Mouse (Mus musculus): ENCODE results near the gene 4922502D21Rik. TPM values are rescaled to one million over a fixed set of nuclear protein-coding genes. Genes with fewer than 3 reads are reported as not detected.
"Not testable (repeated sequence)": the region's sequence is repeated elsewhere in the genome, so short reads cannot be mapped to it uniquely, and the experiment has no call there.

The 4922502D21Rik gene
- polyA plus RNA-seq, 1 experiment: not detected

DNA sequence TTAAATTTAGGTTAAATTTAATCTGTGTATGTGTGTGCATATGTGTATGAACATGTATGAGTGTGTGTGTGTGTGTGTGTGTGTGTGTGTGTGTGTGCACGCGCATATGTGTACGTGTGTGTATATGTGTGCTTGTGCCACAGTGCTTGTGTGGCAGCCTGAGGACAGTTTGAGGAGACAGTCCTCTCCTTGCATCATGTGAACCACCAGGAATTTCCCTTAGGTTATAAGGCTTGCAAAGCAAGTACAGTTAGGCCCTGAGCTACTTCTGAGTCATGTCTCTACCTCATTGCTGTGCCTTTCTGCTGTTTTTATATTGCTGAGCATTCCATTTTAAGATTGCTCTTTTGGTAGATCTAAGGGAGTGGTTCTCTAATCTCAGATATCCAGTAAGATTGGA, 19.5 kb upstream of the 4922502D21Rik start:
- Histone ChIP-seq H3K4me1 (ENCODE audit: control insufficient read depth, insufficient read depth, low read length) (no peaks in the 10 kb centered on the region), H3K27ac (ENCODE audit: insufficient read depth, low read depth, low read length) (no peak overlapping the region), H3K4me3 (ENCODE audit: insufficient read depth, low read depth, low read length) (no peak overlapping the region)
- 95% methylated on average over 3 of the region's 3 CpGs for WGBS
- TF ChIP-seq CTCF (IDR thresholded peaks at IDR 0.05; ENCODE audit: insufficient read depth, low read depth, low read length): no peak
- TF ChIP-seq POLR2A (IDR thresholded peaks at IDR 0.05; ENCODE audit: insufficient read depth, low read depth, low read length): no peak

DNA sequence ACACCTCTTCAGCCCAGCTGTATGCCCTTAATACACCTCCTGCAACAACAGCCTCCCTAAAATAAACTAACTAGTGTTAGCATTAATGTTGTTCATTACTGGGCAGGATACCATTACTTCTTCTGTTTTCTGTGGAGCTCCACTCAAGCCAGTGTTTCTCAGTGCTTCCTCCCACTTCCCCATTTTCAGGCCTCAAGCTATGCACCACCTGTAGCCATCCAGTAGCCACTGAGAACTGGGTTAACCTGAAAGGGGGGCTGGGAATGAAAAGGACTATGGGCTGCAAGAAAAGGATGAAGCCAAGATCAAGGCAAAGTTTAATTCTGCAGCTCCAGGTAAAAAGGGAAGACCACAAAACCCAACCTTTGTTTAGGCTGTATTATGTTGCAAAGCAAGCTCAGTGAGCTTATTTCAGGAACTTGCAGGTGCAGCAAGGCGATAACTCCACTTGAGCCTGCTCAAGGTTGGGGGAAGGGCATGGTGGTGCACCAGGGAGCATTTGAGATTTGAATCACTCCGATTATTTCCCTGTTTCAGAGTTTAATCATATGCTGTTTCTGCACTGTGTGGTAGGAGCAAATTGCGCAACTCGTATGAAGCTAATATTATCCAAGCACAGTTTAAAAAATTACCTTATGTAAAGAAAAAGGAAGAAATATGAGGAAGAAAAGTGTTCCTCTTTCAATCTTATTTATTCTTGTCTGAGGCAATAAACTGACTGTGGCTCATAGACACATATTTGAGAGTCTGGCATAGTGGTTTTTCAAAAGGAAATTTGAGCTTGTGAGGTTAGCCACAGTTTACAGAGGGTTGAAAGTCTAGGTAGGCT, 18.1 kb upstream of the 4922502D21Rik start:
- TF ChIP-seq POLR2A (IDR thresholded peaks at IDR 0.05; ENCODE audit: insufficient read depth, low read depth, low read length) (no peak), CTCF (IDR thresholded peaks at IDR 0.05; ENCODE audit: insufficient read depth, low read depth, low read length) (no peak)
- no peaks in the 10 kb centered on the region for H3K4me1 ChIP-seq (ENCODE audit: control insufficient read depth, insufficient read depth, low read length)
- 43% methylated on average over 4 of the region's 4 CpGs for WGBS
- H3K4me3 ChIP-seq (ENCODE audit: insufficient read depth, low read depth, low read length): no peak overlapping the region
- no peak overlapping the region for H3K27ac ChIP-seq (ENCODE audit: insufficient read depth, low read depth, low read length)

- H3K4me3 ChIP-seq (ENCODE audit: insufficient read depth, low read depth, low read length): no peak overlapping the region
- no peak for TF ChIP-seq CTCF (IDR thresholded peaks at IDR 0.05; ENCODE audit: insufficient read depth, low read depth, low read length)
- TF ChIP-seq POLR2A (IDR thresholded peaks at IDR 0.05; ENCODE audit: insufficient read depth, low read depth, low read length): no peak
- 52% methylated on average over 3 of the region's 3 CpGs for WGBS
- H3K27ac ChIP-seq (ENCODE audit: insufficient read depth, low read depth, low read length): no peak overlapping the region
- no peaks in the 10 kb centered on the region for H3K4me1 ChIP-seq (ENCODE audit: control insufficient read depth, insufficient read depth, low read length)
Measured at GRCm38 (mm10) chr6:129344408-129344807, 12.8 kb upstream of the 4922502D21Rik start.

GRCm38 (mm10) chr6:129342391-129342790, 10.8 kb upstream of the 4922502D21Rik start, which contains the start of gene Clec12a:
Gene Clec12a, plus strand, starts transcription at chr6:129342691.
- 79% methylated on average over 4 of the region's 4 CpGs for WGBS
- not testable (repeated sequence) for H3K4me1 ChIP-seq (ENCODE audit: control insufficient read depth, insufficient read depth, low read length); H3K27ac ChIP-seq (ENCODE audit: insufficient read depth, low read depth, low read length); H3K4me3 ChIP-seq (ENCODE audit: insufficient read depth, low read depth, low read length)

DNA sequence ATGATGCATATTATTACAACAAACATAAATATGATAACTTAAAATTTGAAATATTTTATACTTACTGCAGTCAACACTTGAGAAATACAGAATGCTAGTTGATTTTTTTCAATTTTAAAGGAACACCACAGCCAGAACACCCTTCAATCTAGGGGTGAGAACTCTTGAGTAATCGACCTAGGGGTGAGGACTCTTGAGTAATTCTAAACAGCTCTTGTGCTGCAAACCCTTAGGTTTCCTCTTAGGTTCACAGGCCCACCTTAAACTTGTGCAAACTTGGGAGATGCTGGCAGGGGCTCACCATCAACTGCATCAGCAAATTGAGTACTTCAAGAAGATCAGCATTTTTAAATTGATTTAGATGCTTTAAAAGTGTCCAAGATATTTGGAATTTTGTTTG, 6.2 kb upstream of the 4922502D21Rik start:
- 77% methylated on average over 1 of the region's 1 CpGs for WGBS
- 0 out of 2 replicates have a peak, but pooled peaks cover 2% of the 10 kb centered on the region for H3K4me1 ChIP-seq (ENCODE audit: control insufficient read depth, insufficient read depth, low read length)
- no peak for TF ChIP-seq POLR2A (IDR thresholded peaks at IDR 0.05; ENCODE audit: insufficient read depth, low read depth, low read length)
- no peak for TF ChIP-seq CTCF (IDR thresholded peaks at IDR 0.05; ENCODE audit: insufficient read depth, low read depth, low read length)
- H3K27ac ChIP-seq (ENCODE audit: insufficient read depth, low read depth, low read length): no peak overlapping the region
- H3K4me3 ChIP-seq (ENCODE audit: insufficient read depth, low read depth, low read length): no peak overlapping the region

- WGBS: 4% methylated on average over 11 of the region's 11 CpGs
- H3K27ac ChIP-seq (ENCODE audit: insufficient read depth, low read depth, low read length): no peak overlapping the region
Measured at GRCm38 (mm10) chr6:129333674-129334078, 2.1 kb upstream of the 4922502D21Rik start.

DNA sequence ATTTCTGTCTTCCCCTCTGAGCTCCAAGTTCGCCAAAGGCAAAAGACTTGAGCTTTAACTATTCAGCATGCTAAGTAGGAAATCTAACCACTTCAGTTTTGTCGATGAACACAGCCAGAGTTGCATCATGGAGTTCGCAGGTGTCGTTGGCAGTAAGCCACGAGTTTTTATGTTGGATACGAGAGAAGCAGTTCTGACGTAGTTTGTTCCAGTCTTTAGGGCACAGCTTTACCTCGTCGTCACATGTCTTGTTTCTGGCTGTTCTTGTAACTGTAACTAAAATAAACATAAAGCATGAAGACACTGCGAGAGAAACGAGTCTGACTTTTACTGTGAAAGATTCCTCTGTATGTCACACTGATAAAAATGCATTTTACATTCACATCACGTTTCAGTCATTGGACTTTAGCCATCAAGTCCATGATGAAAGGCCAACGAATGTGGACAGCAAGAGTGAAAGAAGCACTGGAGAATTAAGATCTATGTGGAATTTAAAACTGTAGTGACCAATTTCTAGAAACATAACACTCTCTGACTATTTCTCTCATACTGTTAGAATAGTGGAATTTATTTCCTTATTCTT, 4.9 kb downstream of the 4922502D21Rik start:
- 49% methylated on average over 13 of the region's 13 CpGs for WGBS
- no peak overlapping the region for H3K27ac ChIP-seq (ENCODE audit: insufficient read depth, low read depth, low read length)
- H3K4me3 ChIP-seq (ENCODE audit: insufficient read depth, low read depth, low read length): no peak overlapping the region
- no peaks in the 10 kb centered on the region for H3K4me1 ChIP-seq (ENCODE audit: control insufficient read depth, insufficient read depth, low read length)
- TF ChIP-seq CTCF (IDR thresholded peaks at IDR 0.05; ENCODE audit: insufficient read depth, low read depth, low read length) (no peak), POLR2A (IDR thresholded peaks at IDR 0.05; ENCODE audit: insufficient read depth, low read depth, low read length) (no peak)

More at GRCm38 (mm10) chr6:129333674-129334078, 2.1 kb upstream of the 4922502D21Rik start:
- Histone ChIP-seq H3K4me3 (ENCODE audit: insufficient read depth, low read depth, low read length) (peak overlapping the region; percentile 25; the same call in 1 of the 2 replicates), H3K4me1 (ENCODE audit: control insufficient read depth, insufficient read depth, low read length) (0 out of 2 replicates have a peak, but pooled peaks cover 2% of the 10 kb centered on the region)
- no peak for TF ChIP-seq CTCF (IDR thresholded peaks at IDR 0.05; ENCODE audit: insufficient read depth, low read depth, low read length)
- TF ChIP-seq POLR2A (IDR thresholded peaks at IDR 0.05; ENCODE audit: insufficient read depth, low read depth, low read length): no peak

- no peak for TF ChIP-seq CTCF (IDR thresholded peaks at IDR 0.05; ENCODE audit: insufficient read depth, low read depth, low read length)
- TF ChIP-seq POLR2A (IDR thresholded peaks at IDR 0.05; ENCODE audit: insufficient read depth, low read depth, low read length): no peak
- Histone ChIP-seq H3K4me1 (ENCODE audit: control insufficient read depth, insufficient read depth, low read length) (no peaks in the 10 kb centered on the region), H3K27ac (ENCODE audit: insufficient read depth, low read depth, low read length) (no peak overlapping the region), H3K4me3 (ENCODE audit: insufficient read depth, low read depth, low read length) (no peak overlapping the region)
- WGBS: 87% methylated on average over 1 of the region's 1 CpGs
Measured at GRCm38 (mm10) chr6:129326016-129326415, 5.6 kb downstream of the 4922502D21Rik start.

DNA sequence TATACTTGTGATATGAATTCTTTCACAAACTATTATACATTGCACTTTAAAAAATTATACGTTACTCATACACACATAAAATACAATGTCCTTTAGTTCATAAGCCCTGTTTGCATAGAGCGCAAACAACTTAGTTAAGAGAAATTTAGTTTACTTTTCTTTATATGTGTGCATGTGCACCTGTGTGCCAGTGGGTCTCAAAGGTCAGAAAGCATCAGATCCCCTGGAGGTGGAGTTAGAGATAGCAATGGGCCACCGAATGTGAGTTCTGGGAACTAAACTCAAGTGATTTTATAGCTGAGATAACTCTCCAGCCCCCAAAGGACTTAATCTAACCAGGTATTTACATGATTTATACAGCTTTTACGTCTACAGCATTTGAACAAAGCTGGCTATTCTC, 12.3 kb downstream of the 4922502D21Rik start:
- no peak overlapping the region for H3K4me3 ChIP-seq (ENCODE audit: insufficient read depth, low read depth, low read length)
- 80% methylated on average over 4 of the region's 4 CpGs for WGBS
- H3K27ac ChIP-seq (ENCODE audit: insufficient read depth, low read depth, low read length): no peak overlapping the region
- TF ChIP-seq CTCF (IDR thresholded peaks at IDR 0.05; ENCODE audit: insufficient read depth, low read depth, low read length) (no peak), POLR2A (IDR thresholded peaks at IDR 0.05; ENCODE audit: insufficient read depth, low read depth, low read length) (no peak)
- no peaks in the 10 kb centered on the region for H3K4me1 ChIP-seq (ENCODE audit: control insufficient read depth, insufficient read depth, low read length)
